Mouse (Mus musculus) midbrain, postnatal 0 days (tissue): Measurements from ENCODE around the gene H3f3a. TPM values are rescaled to one million over a fixed set of nuclear protein-coding genes. Genes with fewer than 3 reads are reported as not detected.
A peak's percentile ranks its signal among the peaks of the same experiment; 100 is the strongest.

Experiments used
- ATAC-seq: fragments of 200-750 bp; cut with Nextera tagmentation; 2 replicates; pipeline ENCODE4 v1.8.0; 2017; ENCODE audit warnings: moderate number of reproducible peaks, mild to moderate bottlenecking, moderate TSS enrichment, moderate library complexity; ENCODE audit not compliant: low FRiP score
- DNase-seq: peaks from one replicate; pipeline ENCODE4 v3.0.0-alpha.2; 2015; ENCODE audit warnings: low spot score
- H3K27ac ChIP-seq: fragments of 300-500 bp; sonication (generic); 2 replicates; pipeline ENCODE4 v1.5.1; 2014; ENCODE audit warnings: low read depth, mild to moderate bottlenecking, low read length, mixed read lengths
- H3K27me3 ChIP-seq: fragments of 300-500 bp; sonication (generic); 2 replicates; pipeline ENCODE4 v1.6.1; 2014; ENCODE audit warnings: low read length, control low read depth, mixed read lengths; ENCODE audit not compliant: insufficient read depth
- H3K36me3 ChIP-seq: fragments of 300-500 bp; sonication (generic); 2 replicates; pipeline ENCODE4 v1.6.1; 2014; ENCODE audit warnings: low read length, control low read depth, mixed read lengths; ENCODE audit not compliant: insufficient read depth
- H3K4me1 ChIP-seq: fragments of 300-500 bp; sonication (generic); 2 replicates; pipeline ENCODE4 v1.6.1; 2014; ENCODE audit warnings: mild to moderate bottlenecking, control low read depth, antibody characterized with exemption, low read length, mixed read lengths; ENCODE audit not compliant: insufficient read depth
- H3K4me2 ChIP-seq: fragments of 300-500 bp; sonication (generic); 2 replicates; pipeline ENCODE4 v1.6.1; 2014; ENCODE audit warnings: low read depth, mild to moderate bottlenecking, low read length, mixed read lengths; ENCODE audit not compliant: poor library complexity, severe bottlenecking
- H3K4me3 ChIP-seq: fragments of 300-500 bp; sonication (generic); 2 replicates; pipeline ENCODE4 v1.5.1; 2014; ENCODE audit warnings: low read depth, mild to moderate bottlenecking, low read length, moderate library complexity
- H3K9ac ChIP-seq: fragments of 300-500 bp; sonication (generic); replicated peaks from 2 replicates; pipeline ENCODE4 v1.6.1; 2014; ENCODE audit warnings: mild to moderate bottlenecking, low read length, moderate library complexity, mixed read lengths; ENCODE audit not compliant: poor library complexity, severe bottlenecking
- H3K9me3 ChIP-seq: fragments of 300-500 bp; sonication (generic); 2 replicates; pipeline ENCODE4 v1.6.1; 2016; ENCODE audit warnings: low read length, control low read depth
- CTCF ChIP-seq: IDR thresholded peaks from 2 replicates; pipeline ENCODE4 v1.5.1; 2016; ENCODE audit warnings: antibody characterized with exemption, mild to moderate bottlenecking
- WGBS: fragments of 180-500 bp; shearing (Covaris S2); extraction: QIAGEN DNeasy Blood & Tissue Kit; methylation state at CpG from one replicate; pipeline ENCODE4 v1.1.7; 2014; 5-methylcytosine and 5-hydroxymethylcytosine counted together
- polyA plus RNA-seq: library from polyadenylated mRNA; unstranded; fragments of >200 nt; fragmentation: Nextera tagmentation; extraction: Ambion mirVana; gene quantifications from 2 replicates; pipeline ENCODE4 v1.2.1, GENCODE M21; 2015
- total RNA-seq: library from RNA; depleted of rRNA; stranded (reverse); fragments of >200 nt; gene quantifications from 2 replicates; pipeline ENCODE4 v1.2.3, GENCODE M21; 2014

H3f3a gene
- total and polyA plus RNA-seq, 2 experiments from 2014 or later: 1,783 to 2,039 TPM

DNA sequence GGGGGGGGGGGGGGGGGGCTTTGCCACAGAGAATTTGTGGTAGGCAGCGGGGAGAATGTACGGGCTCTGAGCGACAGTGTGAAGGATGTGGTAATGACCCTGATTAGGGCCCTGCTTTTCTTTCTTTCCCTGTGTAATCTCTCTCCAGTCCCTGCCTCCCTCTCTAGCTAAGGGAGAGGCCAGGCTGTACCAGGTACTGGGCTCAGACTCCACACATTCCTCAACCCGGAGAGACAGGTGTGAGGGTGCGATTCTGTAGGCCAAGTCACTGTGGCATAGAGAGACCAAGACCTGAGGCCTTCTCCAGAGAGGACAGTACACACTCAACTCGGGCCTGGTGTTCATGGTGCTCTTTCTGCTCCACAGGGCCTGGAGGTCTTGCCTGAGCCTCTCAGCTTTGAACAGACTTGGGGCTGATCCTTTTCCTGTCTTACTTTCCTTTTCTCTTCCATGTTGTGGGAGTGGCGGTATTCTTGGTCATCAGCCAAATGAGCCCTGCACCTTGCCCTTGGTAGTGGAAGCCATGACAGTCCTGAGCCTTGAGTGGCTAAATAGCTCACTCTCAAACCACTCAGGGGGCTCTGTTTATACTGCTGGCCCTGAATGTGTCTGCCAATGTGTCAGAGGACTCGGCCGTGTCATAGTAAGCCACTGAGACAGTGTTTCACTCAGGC is 30.7 kb downstream of the H3f3a start:
- Histone ChIP-seq H3K4me1 (no peaks in the 10 kb centered on the region), H3K27me3 (no peaks in the 10 kb centered on the region), H3K36me3 (no peaks in the 10 kb centered on the region), H3K27ac (no peak overlapping the region), H3K9me3 (no peaks in the 10 kb centered on the region), H3K4me2 (no peak overlapping the region), H3K4me3 (no peak overlapping the region), H3K9ac (no peak overlapping the region)
- no peak for ATAC-seq
- WGBS: 59% methylated on average over 9 of the region's 9 CpGs
- DNase-seq: no peak
- no peak for TF ChIP-seq CTCF

DNA sequence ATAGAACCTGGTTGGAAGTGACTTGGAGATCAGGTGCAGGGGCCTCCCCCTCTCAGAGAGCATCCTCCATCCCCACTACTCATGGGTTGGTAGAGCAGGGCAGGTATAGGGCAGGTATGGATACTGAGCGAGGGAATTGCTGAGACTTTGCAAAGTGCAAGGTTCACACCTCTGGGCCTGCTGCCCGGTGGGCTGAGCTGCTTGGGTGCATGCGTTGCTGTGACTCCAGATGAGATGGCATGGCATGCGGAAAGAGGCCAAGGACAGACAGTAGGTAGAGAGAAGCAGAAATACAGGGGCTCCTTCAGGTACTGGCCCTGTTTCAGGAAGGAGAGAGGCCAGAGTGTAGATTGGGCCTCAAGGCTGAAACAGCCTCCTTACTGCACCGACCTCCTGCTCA is 32.5 kb downstream of the H3f3a start:
- H3K4me3 ChIP-seq: no peak overlapping the region
- 88% methylated on average over 5 of the region's 5 CpGs for WGBS
- no peak for TF ChIP-seq CTCF
- no peaks in the 10 kb centered on the region for H3K4me1 ChIP-seq
- no peak overlapping the region for H3K4me2 ChIP-seq
- H3K27ac ChIP-seq: no peak overlapping the region
- DNase-seq: no peak
- no peak for ATAC-seq
- H3K9ac ChIP-seq: no peak overlapping the region
- no peaks in the 10 kb centered on the region for H3K27me3 ChIP-seq
- no peaks in the 10 kb centered on the region for H3K9me3 ChIP-seq
- H3K36me3 ChIP-seq: no peaks in the 10 kb centered on the region

DNA sequence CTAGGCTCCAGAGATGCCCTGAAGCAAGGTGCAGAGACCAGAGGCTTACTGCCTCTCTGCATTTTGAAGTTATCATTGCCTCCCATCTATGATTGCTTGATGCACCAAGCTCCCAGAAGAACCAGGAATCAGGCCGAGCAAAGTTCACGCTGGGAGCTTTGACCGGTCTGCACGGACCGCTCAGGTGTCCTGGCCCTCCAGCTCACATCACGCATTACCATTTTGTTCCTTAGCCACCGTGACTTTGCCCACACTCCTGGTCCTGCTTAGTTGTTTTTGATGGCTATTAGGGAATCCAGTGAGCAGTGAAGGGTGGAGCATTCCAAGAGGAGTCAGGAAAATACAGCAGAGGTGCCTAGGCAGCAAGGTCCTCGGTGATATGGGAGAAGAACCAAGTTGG is 33.5 kb downstream of the H3f3a start:
- Histone ChIP-seq H3K36me3 (no peaks in the 10 kb centered on the region), H3K9me3 (no peaks in the 10 kb centered on the region), H3K4me3 (no peak overlapping the region), H3K27ac (no peak overlapping the region), H3K27me3 (no peaks in the 10 kb centered on the region), H3K4me1 (no peaks in the 10 kb centered on the region), H3K9ac (no peak overlapping the region), H3K4me2 (no peak overlapping the region)
- 88% methylated on average over 8 of the region's 8 CpGs for WGBS
- ATAC-seq: no peak
- no peak for TF ChIP-seq CTCF
- DNase-seq: no peak

DNA sequence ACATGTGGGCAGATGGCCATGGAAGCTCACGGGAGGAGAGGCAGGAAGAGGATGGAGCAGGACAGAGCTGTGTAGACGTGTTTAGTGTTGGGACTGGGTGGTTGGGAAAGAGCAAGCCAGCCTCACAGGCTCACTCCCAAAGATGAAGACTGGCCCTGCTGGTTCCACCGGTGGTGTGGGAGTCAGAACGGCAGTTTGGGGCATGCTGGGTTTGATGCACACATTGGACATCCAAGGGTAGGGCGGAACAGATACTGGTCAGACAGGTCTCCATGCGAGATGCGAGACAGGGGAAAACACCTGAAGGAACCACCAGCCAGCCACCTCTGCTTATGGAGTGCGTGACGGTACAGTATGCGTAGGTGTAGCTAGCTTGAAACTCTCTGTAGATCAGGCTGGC is 34.8 kb downstream of the H3f3a start:
- Histone ChIP-seq H3K36me3 (no peaks in the 10 kb centered on the region), H3K4me3 (peak overlapping the region; percentile 65; the same call in 1 of the 2 replicates)
- no peak for ATAC-seq

DNA sequence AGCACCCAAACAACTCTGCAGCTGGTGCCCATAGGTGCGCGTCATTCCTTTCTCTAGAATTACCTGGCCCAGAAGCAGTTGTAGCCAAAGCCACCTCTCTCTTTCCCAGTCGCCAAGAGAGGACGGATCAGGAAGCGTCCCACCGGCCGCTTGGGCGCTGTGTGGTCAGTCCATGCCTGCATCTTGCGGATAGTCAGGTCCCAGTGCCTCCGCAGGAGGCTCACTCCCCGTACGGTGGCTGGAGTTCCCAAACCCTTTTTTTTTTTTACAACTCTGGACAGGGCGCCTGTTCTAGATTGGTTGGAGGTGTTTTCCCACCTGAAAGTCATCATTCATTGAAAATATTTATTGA is 35.4 kb downstream of the H3f3a start:
- Histone ChIP-seq H3K27me3 (no peaks in the 10 kb centered on the region), H3K27ac (no peak overlapping the region), H3K9ac (peak overlapping the region; percentile 77), H3K36me3 (no peaks in the 10 kb centered on the region), H3K4me2 (peak overlapping the region; percentile 99), H3K4me3 (peak overlapping the region; percentile 65), H3K9me3 (no peaks in the 10 kb centered on the region), H3K4me1 (no peaks in the 10 kb centered on the region)
- 0 out of 2 replicates have a peak, but pooled peaks have one; percentile 4 for TF ChIP-seq CTCF
- under 1% methylated on average over 13 of the region's 13 CpGs for WGBS
- no peak for DNase-seq
- peak; percentile 6; the same call in 1 of the 2 replicates for ATAC-seq

More for the DNA sequence above, 34.8 kb downstream of the H3f3a start:
- no peak for DNase-seq
- H3K9ac ChIP-seq: no peak overlapping the region
- no peaks in the 10 kb centered on the region for H3K9me3 ChIP-seq
- no peak overlapping the region for H3K27ac ChIP-seq
- no peak overlapping the region for H3K4me2 ChIP-seq
- 86% methylated on average over 10 of the region's 10 CpGs for WGBS
- TF ChIP-seq CTCF: no peak
- no peaks in the 10 kb centered on the region for H3K4me1 ChIP-seq
- H3K27me3 ChIP-seq: no peaks in the 10 kb centered on the region

DNA sequence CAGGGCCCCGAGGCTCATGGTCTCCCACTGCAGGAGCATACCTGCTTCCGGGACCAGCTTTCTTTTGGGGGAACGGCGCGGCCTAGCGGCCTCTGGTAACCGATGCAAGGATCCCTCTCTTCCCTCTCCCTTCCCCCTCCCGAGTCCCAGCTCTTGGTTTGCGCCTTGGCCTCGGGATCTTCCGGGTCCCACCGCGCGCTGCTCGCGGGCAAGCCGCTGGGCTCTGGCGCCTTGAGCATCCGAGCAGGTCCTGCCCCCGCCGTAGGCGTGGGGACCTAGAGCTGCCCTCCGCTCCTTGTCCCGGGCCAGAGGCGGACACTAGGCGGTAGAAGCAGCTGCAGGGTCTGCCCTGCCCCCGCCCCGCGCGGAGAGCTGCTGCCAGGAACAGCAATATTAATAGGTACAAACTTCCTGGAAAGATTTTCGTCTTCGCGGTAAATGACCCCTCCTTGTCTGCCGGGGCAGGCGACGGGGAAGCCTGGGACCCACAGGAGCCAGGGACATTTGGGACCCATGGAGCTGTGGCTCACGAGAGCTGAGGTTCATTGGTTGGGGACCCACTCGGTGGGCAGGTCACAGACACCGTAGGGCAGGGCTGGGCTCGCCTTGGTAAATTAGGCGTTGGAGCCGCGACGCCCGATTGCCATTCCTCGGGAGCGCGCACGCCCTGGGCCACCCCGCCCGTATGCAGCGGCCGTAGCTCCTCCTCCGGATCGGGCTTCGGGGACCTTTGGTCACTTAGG is 35.9 kb downstream of the H3f3a start:
- DNase-seq: peak; percentile 93
- WGBS: under 1% methylated on average over 55 of the region's 56 CpGs
- peak; percentile 74 for TF ChIP-seq CTCF

More for the DNA sequence above, 35.9 kb downstream of the H3f3a start:
- peak overlapping the region; percentile 65 for H3K4me3 ChIP-seq
- peak; percentile 85 for ATAC-seq
- no peaks in the 10 kb centered on the region for H3K36me3 ChIP-seq
- H3K27me3 ChIP-seq: no peaks in the 10 kb centered on the region
- H3K9ac ChIP-seq: peak overlapping the region; percentile 77
- peak overlapping the region; percentile 99 for H3K4me2 ChIP-seq
- no peaks in the 10 kb centered on the region for H3K4me1 ChIP-seq
- H3K9me3 ChIP-seq: no peaks in the 10 kb centered on the region
- peak overlapping the region; percentile 84 for H3K27ac ChIP-seq
